Mouse (Mus musculus) B cell, adult 2 months (primary cell): Measurements from ENCODE around the gene Isy1.
"Not testable (repeated sequence)": the region's sequence is repeated elsewhere in the genome, so short reads cannot be mapped to it uniquely, and the experiment has no call there.

Source experiments
- DNase-seq, 2 experiments: peaks; one replicate each; pipeline ENCODE4 v3.0.0; 2022

Gene Isy1

GRCm38 (mm10) chr6:87775588-87776245 is 62.9 kb downstream of the Isy1 start:
- DNase-seq: no peak

GRCm38 (mm10) chr6:87774909-87775308 is 63.7 kb downstream of the Isy1 start:
- DNase-seq: no peak

- DNase-seq: no peak
These were observed 64.1 kb downstream of the Isy1 start for GRCm38 (mm10) chr6:87774466-87774865.

- DNase-seq: no peak
These were observed 68.0 kb downstream of the Isy1 start for GRCm38 (mm10) chr6:87770626-87771025.

- not testable (repeated sequence) for DNase-seq
These were observed 74.3 kb downstream of the Isy1 start for GRCm38 (mm10) chr6:87764296-87764695.
